Mouse (Mus musculus): Measurements from ENCODE around the gene 1110008L16Rik.

The 1110008L16Rik gene

DNA sequence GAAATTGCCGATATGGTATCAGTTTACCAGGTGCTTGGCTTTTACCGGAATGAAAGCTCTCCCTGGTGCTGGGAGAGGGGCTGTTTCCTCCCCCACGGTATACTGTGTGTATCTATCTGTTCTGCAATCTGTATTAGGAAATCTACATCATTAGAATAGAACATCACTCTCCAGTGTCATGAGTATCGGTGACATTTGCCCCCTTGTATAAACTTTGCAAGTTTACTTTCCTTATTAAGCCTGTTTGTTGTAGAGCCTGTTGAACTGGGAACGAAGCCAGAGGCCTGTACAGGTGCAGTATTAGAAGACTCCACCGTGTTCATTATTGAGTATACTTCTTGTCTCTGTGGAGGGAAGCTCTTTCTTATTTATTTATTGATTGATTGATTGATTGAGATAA lies 54.0 kb downstream of the 1110008L16Rik start:
- Histone ChIP-seq H3K36me3 (ENCODE audit: insufficient read depth, low read length) (0 out of 2 replicates have a peak, but pooled peaks cover 8% of the 10 kb centered on the region), H3K27me3 (ENCODE audit: insufficient read depth, low read length) (no peaks in the 10 kb centered on the region), H3K9me3 (ENCODE audit: low read length) (no peaks in the 10 kb centered on the region), H3K4me1 (replicated peaks; ENCODE audit: low read depth, low read length) (no peaks in the 10 kb centered on the region), H3K4me3 (replicated peaks; ENCODE audit: low read length) (no peak overlapping the region)
- TF ChIP-seq POU5F1 (IDR thresholded peaks at IDR 0.05; ENCODE audit: borderline replicate concordance, low read length), result no peak
- TF ChIP-seq NANOG (IDR thresholded peaks at IDR 0.05; ENCODE audit: borderline replicate concordance, low read length), result no peak

DNA sequence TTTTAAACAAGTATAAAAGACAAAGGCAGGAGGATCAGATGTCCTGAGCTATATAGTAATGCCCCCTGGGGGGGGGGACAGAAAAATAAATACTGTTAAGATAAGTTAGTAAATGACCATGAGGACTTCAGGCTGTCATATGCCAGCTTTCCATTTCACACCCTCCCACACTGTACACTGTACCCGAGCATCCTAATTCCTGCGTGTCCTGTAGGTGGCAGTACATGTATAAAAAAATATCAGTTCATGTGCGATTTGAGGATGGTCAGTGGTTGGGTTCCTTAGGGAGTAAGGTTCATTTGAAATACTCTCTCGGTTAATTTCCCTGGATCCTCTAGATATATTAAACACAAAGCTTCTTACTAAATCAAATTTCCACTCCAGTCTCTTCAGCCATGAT lies 55.5 kb downstream of the 1110008L16Rik start:
- Histone ChIP-seq H3K9me3 (ENCODE audit: low read length) (no peaks in the 10 kb centered on the region), H3K27me3 (ENCODE audit: insufficient read depth, low read length) (no peaks in the 10 kb centered on the region), H3K4me3 (replicated peaks; ENCODE audit: low read length) (no peak overlapping the region), H3K4me1 (replicated peaks; ENCODE audit: low read depth, low read length) (no peaks in the 10 kb centered on the region), H3K36me3 (ENCODE audit: insufficient read depth, low read length) (0 out of 2 replicates have a peak, but pooled peaks cover 8% of the 10 kb centered on the region)
- TF ChIP-seq CTCF (conservative IDR thresholded peaks at IDR 0.05; ENCODE audit: low read length) (peak; percentile 43), POU5F1 (IDR thresholded peaks at IDR 0.05; ENCODE audit: borderline replicate concordance, low read length) (no peak)

DNA sequence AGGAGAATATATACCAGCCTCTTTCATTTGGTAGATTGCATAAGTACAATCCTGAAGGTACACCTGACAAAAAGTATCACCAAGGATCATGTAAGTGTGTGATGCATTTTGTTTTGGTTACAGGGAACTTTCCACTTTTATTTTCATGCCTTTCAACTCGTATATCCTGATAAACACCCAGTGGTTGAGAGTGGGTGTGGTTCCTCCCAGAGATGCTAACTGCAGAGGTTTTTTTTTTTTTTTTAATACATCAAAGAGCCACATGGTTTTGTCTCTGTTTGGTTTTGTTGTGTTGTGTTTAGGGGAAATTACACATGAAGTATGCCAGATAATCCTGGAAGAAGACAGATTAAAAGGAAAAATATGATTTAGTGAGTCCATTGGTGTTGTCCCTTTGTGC lies 57.9 kb downstream of the 1110008L16Rik start:
- Histone ChIP-seq H3K4me1 (replicated peaks; ENCODE audit: low read depth, low read length) (no peaks in the 10 kb centered on the region), H3K4me3 (replicated peaks; ENCODE audit: low read length) (no peak overlapping the region), H3K9me3 (ENCODE audit: low read length) (no peaks in the 10 kb centered on the region), H3K27me3 (ENCODE audit: insufficient read depth, low read length) (no peaks in the 10 kb centered on the region), H3K36me3 (ENCODE audit: insufficient read depth, low read length) (no peaks in the 10 kb centered on the region)
- TF ChIP-seq CTCF (conservative IDR thresholded peaks at IDR 0.05; ENCODE audit: low read length), result no peak
- no peak for TF ChIP-seq NANOG (IDR thresholded peaks at IDR 0.05; ENCODE audit: borderline replicate concordance, low read length)
- TF ChIP-seq POU5F1 (IDR thresholded peaks at IDR 0.05; ENCODE audit: borderline replicate concordance, low read length), result no peak

DNA sequence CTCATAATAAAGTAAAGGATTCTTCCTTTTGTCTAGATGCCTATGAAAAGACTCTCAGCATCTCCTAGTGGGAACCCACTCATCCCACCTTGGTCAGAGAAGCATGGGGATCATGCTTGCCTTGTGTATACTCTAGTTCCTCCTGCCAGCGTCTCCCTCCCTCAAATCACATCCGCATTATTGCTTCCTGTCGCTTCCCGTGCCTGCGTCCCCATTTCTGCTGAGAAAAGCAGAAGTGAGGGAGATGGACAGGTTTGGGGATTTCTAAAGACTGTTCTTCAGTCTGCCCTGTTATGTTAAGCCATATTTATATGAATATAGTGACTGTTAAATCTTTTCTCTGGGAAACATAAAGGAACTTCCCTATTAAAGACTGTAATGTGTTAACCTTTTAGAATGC lies 61.6 kb downstream of the 1110008L16Rik start:
- Histone ChIP-seq H3K9me3 (ENCODE audit: low read length) (no peaks in the 10 kb centered on the region), H3K4me1 (replicated peaks; ENCODE audit: low read depth, low read length) (no peaks in the 10 kb centered on the region), H3K27me3 (ENCODE audit: insufficient read depth, low read length) (no peaks in the 10 kb centered on the region), H3K4me3 (replicated peaks; ENCODE audit: low read length) (no peak overlapping the region), H3K36me3 (ENCODE audit: insufficient read depth, low read length) (peaks cover 10% of the 10 kb centered on the region)
- TF ChIP-seq CTCF (conservative IDR thresholded peaks at IDR 0.05; ENCODE audit: low read length) (no peak), POU5F1 (IDR thresholded peaks at IDR 0.05; ENCODE audit: borderline replicate concordance, low read length) (no peak), NANOG (IDR thresholded peaks at IDR 0.05; ENCODE audit: borderline replicate concordance, low read length) (no peak)

DNA sequence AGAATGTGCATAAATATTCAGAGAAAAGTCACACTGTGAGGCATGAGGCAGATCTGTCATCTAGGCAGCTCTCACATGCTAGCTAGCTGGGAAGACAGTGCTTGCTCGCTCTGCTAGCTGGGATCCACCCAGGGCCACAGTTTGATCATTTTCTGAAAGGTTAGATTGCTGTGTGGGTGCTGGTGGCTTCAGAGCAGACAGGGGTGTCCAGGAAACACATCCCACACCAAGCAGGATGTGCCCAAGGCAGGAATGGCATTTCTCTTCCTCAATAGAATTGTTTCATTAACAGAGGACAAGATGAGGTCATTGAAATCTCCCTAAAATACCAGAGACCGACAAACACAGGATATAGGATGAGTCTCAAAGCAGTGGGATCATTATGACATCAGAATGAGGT lies 65.7 kb downstream of the 1110008L16Rik start:
- no peaks in the 10 kb centered on the region for H3K27me3 ChIP-seq (ENCODE audit: insufficient read depth, low read length)
- H3K9me3 ChIP-seq (ENCODE audit: low read length), result no peaks in the 10 kb centered on the region
- H3K36me3 ChIP-seq (ENCODE audit: insufficient read depth, low read length), result peaks cover 15% of the 10 kb centered on the region
- TF ChIP-seq POU5F1 (IDR thresholded peaks at IDR 0.05; ENCODE audit: borderline replicate concordance, low read length), result no peak
- no peak for TF ChIP-seq NANOG (IDR thresholded peaks at IDR 0.05; ENCODE audit: borderline replicate concordance, low read length)
- no peak for TF ChIP-seq CTCF (conservative IDR thresholded peaks at IDR 0.05; ENCODE audit: low read length)
- H3K4me3 ChIP-seq (replicated peaks; ENCODE audit: low read length), result no peak overlapping the region
- H3K4me1 ChIP-seq (replicated peaks; ENCODE audit: low read depth, low read length), result peaks cover 8% of the 10 kb centered on the region; the same call in 1 of the 2 replicates

DNA sequence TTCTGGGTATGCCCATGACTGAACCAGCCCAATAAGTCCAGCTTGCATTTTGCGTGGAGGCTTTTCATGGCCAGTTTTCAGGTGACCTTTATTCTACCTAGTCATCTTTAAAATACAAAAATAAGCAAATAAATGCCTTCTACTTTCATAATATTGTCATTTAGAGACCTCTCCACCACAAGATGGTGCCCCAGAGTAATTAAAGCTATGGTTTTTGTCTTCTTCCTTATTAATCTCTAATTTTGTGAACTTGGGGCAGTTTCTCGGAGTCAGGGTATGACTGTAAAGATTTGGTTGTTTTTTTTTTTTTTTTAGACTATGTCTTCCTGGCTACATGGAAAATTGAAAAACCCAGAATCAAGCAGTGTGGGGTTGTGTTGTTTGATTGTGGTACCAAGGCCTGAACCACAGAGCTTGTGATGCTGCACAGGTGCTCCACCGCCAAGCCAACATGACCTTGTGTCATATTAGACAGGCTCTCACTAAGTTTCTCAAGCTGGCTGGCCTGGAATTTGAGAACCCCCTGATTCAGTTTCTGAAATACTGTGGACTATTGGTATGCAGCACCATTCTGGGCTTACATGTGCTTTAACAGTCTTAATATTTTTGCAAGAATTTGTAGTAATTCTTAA lies 73.2 kb downstream of the 1110008L16Rik start:
- TF ChIP-seq POU5F1 (IDR thresholded peaks at IDR 0.05; ENCODE audit: borderline replicate concordance, low read length), result no peak
- TF ChIP-seq CTCF (conservative IDR thresholded peaks at IDR 0.05; ENCODE audit: low read length), result no peak
- no peak for TF ChIP-seq NANOG (IDR thresholded peaks at IDR 0.05; ENCODE audit: borderline replicate concordance, low read length)
- no peaks in the 10 kb centered on the region for H3K27me3 ChIP-seq (ENCODE audit: insufficient read depth, low read length)

DNA sequence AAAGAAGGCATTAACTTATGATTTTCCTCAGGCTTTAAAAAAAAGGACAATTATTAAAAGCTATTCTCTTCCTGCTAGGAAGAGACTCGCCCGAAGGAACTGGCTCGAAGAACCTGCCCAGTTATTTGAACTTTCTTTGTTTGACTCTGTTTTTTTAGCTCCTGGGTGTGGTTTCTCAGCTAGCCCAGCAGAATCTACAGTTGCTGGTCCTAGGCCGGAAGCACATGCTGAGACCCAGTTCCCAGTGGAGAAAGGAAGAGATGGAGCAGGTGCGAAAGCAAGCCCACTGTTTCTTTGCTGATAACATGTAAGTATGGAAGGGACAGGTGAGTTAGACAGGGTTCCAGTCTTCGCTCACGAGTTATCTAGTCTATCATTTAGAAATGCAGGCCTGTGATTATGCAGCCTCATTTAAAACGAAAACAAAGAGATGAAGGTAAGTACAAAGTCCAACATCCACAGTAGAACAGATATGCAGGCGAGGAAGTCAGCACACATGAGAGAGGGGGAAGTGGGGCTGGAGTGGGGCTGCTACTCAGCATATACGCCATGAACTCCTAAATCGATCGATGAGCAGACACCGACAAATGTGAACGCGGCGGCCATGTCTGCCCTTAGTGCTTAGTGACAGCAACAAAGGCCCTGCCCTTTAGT lies 77.7 kb downstream of the 1110008L16Rik start:
- peak overlapping the region; percentile 56 for H3K4me3 ChIP-seq (replicated peaks; ENCODE audit: low read length)
- TF ChIP-seq NANOG (IDR thresholded peaks at IDR 0.05; ENCODE audit: borderline replicate concordance, low read length) (no peak), POU5F1 (IDR thresholded peaks at IDR 0.05; ENCODE audit: borderline replicate concordance, low read length) (no peak), CTCF (conservative IDR thresholded peaks at IDR 0.05; ENCODE audit: low read length) (no peak)
- peaks cover 36% of the 10 kb centered on the region for H3K36me3 ChIP-seq (ENCODE audit: insufficient read depth, low read length)
- H3K4me1 ChIP-seq (replicated peaks; ENCODE audit: low read depth, low read length), result peaks cover 50% of the 10 kb centered on the region
- peaks cover 21% of the 10 kb centered on the region for H3K9me3 ChIP-seq (ENCODE audit: low read length)
- H3K27me3 ChIP-seq (ENCODE audit: insufficient read depth, low read length), result no peaks in the 10 kb centered on the region

More for the DNA sequence above, 73.2 kb downstream of the 1110008L16Rik start:
- Histone ChIP-seq H3K4me1 (replicated peaks; ENCODE audit: low read depth, low read length) (peaks cover 17% of the 10 kb centered on the region), H3K36me3 (ENCODE audit: insufficient read depth, low read length) (peaks cover 12% of the 10 kb centered on the region; the same call in 1 of the 2 replicates), H3K9me3 (ENCODE audit: low read length) (peaks cover 21% of the 10 kb centered on the region), H3K4me3 (replicated peaks; ENCODE audit: low read length) (no peak overlapping the region)

DNA sequence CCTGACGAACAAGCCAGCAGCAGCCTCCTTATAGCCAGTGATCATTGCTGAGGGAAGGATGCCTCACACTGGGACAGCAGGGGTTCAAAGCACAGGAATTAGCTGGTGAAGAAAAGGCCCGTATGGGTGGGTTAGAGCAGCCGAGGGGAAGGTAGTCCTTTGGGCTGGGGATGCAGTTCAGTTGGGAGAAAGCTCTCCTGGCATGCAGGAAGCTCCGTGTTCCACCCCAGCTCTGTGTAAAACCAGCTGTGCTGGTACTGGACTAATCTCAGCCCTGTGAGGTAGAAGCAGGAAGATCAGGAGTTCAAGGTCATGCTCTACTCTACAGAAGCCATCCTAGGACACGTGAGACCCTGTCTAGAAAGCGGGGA lies 78.2 kb downstream of the 1110008L16Rik start:
- Histone ChIP-seq H3K4me3 (replicated peaks; ENCODE audit: low read length) (peak overlapping the region; percentile 56), H3K4me1 (replicated peaks; ENCODE audit: low read depth, low read length) (peaks cover 56% of the 10 kb centered on the region), H3K27me3 (ENCODE audit: insufficient read depth, low read length) (no peaks in the 10 kb centered on the region), H3K9me3 (ENCODE audit: low read length) (peaks cover 21% of the 10 kb centered on the region), H3K36me3 (ENCODE audit: insufficient read depth, low read length) (peaks cover 41% of the 10 kb centered on the region)
- no peak for TF ChIP-seq CTCF (conservative IDR thresholded peaks at IDR 0.05; ENCODE audit: low read length)
- TF ChIP-seq NANOG (IDR thresholded peaks at IDR 0.05; ENCODE audit: borderline replicate concordance, low read length), result no peak
- no peak for TF ChIP-seq POU5F1 (IDR thresholded peaks at IDR 0.05; ENCODE audit: borderline replicate concordance, low read length)
